Mouse (Mus musculus) MEL (cell line): Measurements from ENCODE around the gene Wdr81. TPM values are rescaled to one million over a fixed set of nuclear protein-coding genes. Genes with fewer than 3 reads are reported as not detected.

Experiments
- DNase-seq: peaks from one replicate; pipeline ENCODE4 v3.0.0; 2011; ENCODE audit warnings: low read depth, low spot score
- H3K27ac ChIP-seq: 2 replicates; pipeline ENCODE4 v1.5.1; 2012; ENCODE audit warnings: low read depth, mild to moderate bottlenecking, control low read depth, low read length, moderate library complexity; ENCODE audit not compliant: control insufficient read depth
- H3K27me3 ChIP-seq, 2 experiments: fragments of 150-350 bp in 1 of 2; sonication (generic) in 1 of 2; 2 replicates each; pipeline ENCODE4 v1.6.1; 2012; ENCODE audit warnings: low read length in 2 of 2, mild to moderate bottlenecking in 2 of 2, improper control_type of control experiment in 1 of 2, moderate library complexity in 1 of 2; ENCODE audit not compliant: insufficient read depth in 2 of 2, control insufficient read depth in 1 of 2
- H3K36me3 ChIP-seq, 2 experiments: 2 replicates each; pipeline ENCODE4 v1.6.1; 2012 to 2014; ENCODE audit warnings: low read length in 2 of 2, improper control_type of control experiment in 1 of 2, inconsistent platforms in 1 of 2, mild to moderate bottlenecking in 1 of 2; ENCODE audit not compliant: insufficient read depth in 2 of 2, control insufficient read depth in 1 of 2
- H3K4me1 ChIP-seq, 2 experiments: fragments of 150-350 bp in 1 of 2; sonication (generic) in 1 of 2; 2 replicates each; pipeline ENCODE4 v1.6.1; 2012; ENCODE audit warnings: low read length in 2 of 2, improper control_type of control experiment in 1 of 2, mild to moderate bottlenecking in 1 of 2; ENCODE audit not compliant: insufficient read depth in 2 of 2, control insufficient read depth in 1 of 2
- H3K4me3 ChIP-seq, 2 experiments: fragments of 150-350 bp in 1 of 2; sonication (generic) in 1 of 2; 2 replicates each; pipeline ENCODE4 v1.5.1; 2012; ENCODE audit warnings: low read depth in 2 of 2, low read length in 2 of 2, mild to moderate bottlenecking in 2 of 2, moderate library complexity in 2 of 2, control low read depth in 1 of 2, improper control_type of control experiment in 1 of 2; ENCODE audit not compliant: control insufficient read depth in 1 of 2, insufficient read depth in 1 of 2
- H3K79me2 ChIP-seq: 2 replicates; pipeline ENCODE4 v1.6.1; 2012; ENCODE audit warnings: mild to moderate bottlenecking, low read length, moderate library complexity; ENCODE audit not compliant: control insufficient read depth, poor library complexity, insufficient read depth
- H3K9ac ChIP-seq: 2 replicates; pipeline ENCODE4 v1.6.1; 2012; ENCODE audit warnings: low read depth, mild to moderate bottlenecking, control low read depth, low read length, moderate library complexity; ENCODE audit not compliant: control insufficient read depth, poor library complexity, severe bottlenecking
- H3K9me3 ChIP-seq: fragments of 150-350 bp; sonication (generic); replicated peaks from 2 replicates; pipeline ENCODE4 v1.6.1; 2012; ENCODE audit warnings: mild to moderate bottlenecking, low read length, improper control_type of control experiment, moderate library complexity; ENCODE audit not compliant: insufficient read depth
- BHLHE40 ChIP-seq: IDR thresholded peaks from 2 replicates; pipeline ENCODE4 v1.6.1; 2012; ENCODE audit warnings: low read depth, mild to moderate bottlenecking, inconsistent platforms, low read length, improper control_type of control experiment, borderline replicate concordance
- CHD1 ChIP-seq: IDR thresholded peaks from 2 replicates; pipeline ENCODE4 v1.6.1; 2012; ENCODE audit warnings: low read depth, mild to moderate bottlenecking, inconsistent platforms, low read length, improper control_type of control experiment
- CTCF ChIP-seq, 3 experiments: IDR thresholded peaks in 2 of 3; conservative IDR thresholded peaks in 1 of 3; 2 replicates each; pipeline ENCODE4 v1.5.1; 2011 to 2012; ENCODE audit warnings: low read length in 3 of 3, low read depth in 2 of 3, mild to moderate bottlenecking in 2 of 3, improper control_type of control experiment in 1 of 3, inconsistent platforms in 1 of 3, mixed read lengths in 1 of 3, moderate library complexity in 1 of 3; ENCODE audit not compliant: control insufficient read depth in 1 of 3, insufficient read depth in 1 of 3, poor library complexity in 1 of 3, severe bottlenecking in 1 of 3
- E2F4 ChIP-seq: IDR thresholded peaks from 2 replicates; pipeline ENCODE4 v1.6.1; 2011; ENCODE audit warnings: low read depth, low read length, improper control_type of control experiment, borderline replicate concordance
- ELF1 ChIP-seq: IDR thresholded peaks from 2 replicates; pipeline ENCODE4 v1.6.1; 2014; ENCODE audit warnings: low read depth, mild to moderate bottlenecking, inconsistent platforms, low read length, improper control_type of control experiment, moderate library complexity
- GABPA ChIP-seq: IDR thresholded peaks from 2 replicates; pipeline ENCODE4 v1.6.1; 2012; ENCODE audit warnings: low read depth, mild to moderate bottlenecking, inconsistent platforms, low read length, improper control_type of control experiment, moderate library complexity
- HCFC1 ChIP-seq: IDR thresholded peaks from 2 replicates; pipeline ENCODE4 v1.6.1; 2012; ENCODE audit warnings: low read depth, mild to moderate bottlenecking, inconsistent platforms, low read length, improper control_type of control experiment, moderate library complexity
- MAX ChIP-seq: IDR thresholded peaks from 2 replicates; pipeline ENCODE4 v1.6.1; 2011; ENCODE audit warnings: low read length, improper control_type of control experiment
- MAZ ChIP-seq: IDR thresholded peaks from 2 replicates; pipeline ENCODE4 v1.6.1; 2012; ENCODE audit warnings: low read depth, mild to moderate bottlenecking, inconsistent platforms, low read length, improper control_type of control experiment
- MXI1 ChIP-seq: IDR thresholded peaks from 2 replicates; pipeline ENCODE4 v1.6.1; 2011; ENCODE audit warnings: mild to moderate bottlenecking, low read depth, low read length, improper control_type of control experiment
- MYB ChIP-seq: IDR thresholded peaks from 2 replicates; pipeline ENCODE4 v1.6.1; 2011; ENCODE audit warnings: mild to moderate bottlenecking, low read depth, low read length, improper control_type of control experiment
- POLR2A ChIP-seq, 2 experiments: IDR thresholded peaks; 2 replicates each; pipeline ENCODE4 v1.6.1; 2011 to 2012; ENCODE audit warnings: low read length in 2 of 2, mild to moderate bottlenecking in 2 of 2, control low read depth in 1 of 2, improper control_type of control experiment in 1 of 2, low read depth in 1 of 2, moderate library complexity in 1 of 2; ENCODE audit not compliant: control insufficient read depth in 1 of 2, insufficient read depth in 1 of 2, poor library complexity in 1 of 2
- POLR2AphosphoS2 ChIP-seq: IDR thresholded peaks from 2 replicates; pipeline ENCODE4 v1.6.1; 2011; ENCODE audit warnings: low read length, improper control_type of control experiment
- RCOR1 ChIP-seq: IDR thresholded peaks from 2 replicates; pipeline ENCODE4 v1.6.1; 2012; ENCODE audit warnings: low read depth, mild to moderate bottlenecking, inconsistent platforms, low read length, improper control_type of control experiment
- SIN3A ChIP-seq: IDR thresholded peaks from 2 replicates; pipeline ENCODE4 v1.6.1; 2012; ENCODE audit warnings: low read length, improper control_type of control experiment, inconsistent platforms
- SMC3 ChIP-seq: IDR thresholded peaks from 2 replicates; pipeline ENCODE4 v1.6.1; 2011; ENCODE audit warnings: low read depth, low read length, improper control_type of control experiment
- UBTF ChIP-seq: IDR thresholded peaks from 2 replicates; pipeline ENCODE4 v1.6.1; 2012; ENCODE audit warnings: low read depth, mild to moderate bottlenecking, inconsistent platforms, low read length, improper control_type of control experiment, moderate library complexity, borderline replicate concordance; ENCODE audit not compliant: insufficient read depth
- USF1 ChIP-seq: IDR thresholded peaks from 2 replicates; pipeline ENCODE4 v1.6.1; 2014; ENCODE audit warnings: low read depth, mild to moderate bottlenecking, inconsistent platforms, low read length, improper control_type of control experiment, moderate library complexity
- USF2 ChIP-seq, 2 experiments: IDR thresholded peaks; 2 replicates each; pipeline ENCODE4 v1.6.1; 2011 to 2012; ENCODE audit warnings: improper control_type of control experiment in 2 of 2, low read length in 2 of 2, borderline replicate concordance in 1 of 2, inconsistent platforms in 1 of 2, low read depth in 1 of 2, mild to moderate bottlenecking in 1 of 2; ENCODE audit not compliant: insufficient read depth in 1 of 2
- ZC3H11A ChIP-seq: IDR thresholded peaks from 2 replicates; pipeline ENCODE4 v1.6.1; 2012; ENCODE audit warnings: low read depth, mild to moderate bottlenecking, inconsistent platforms, low read length, improper control_type of control experiment
- ZKSCAN1 ChIP-seq: IDR thresholded peaks from 2 replicates; pipeline ENCODE4 v1.6.1; 2012; ENCODE audit warnings: low read depth, mild to moderate bottlenecking, inconsistent platforms, low read length, improper control_type of control experiment, moderate library complexity
- ZMIZ1 ChIP-seq: IDR thresholded peaks from 2 replicates; pipeline ENCODE4 v1.6.1; 2012; ENCODE audit warnings: low read depth, mild to moderate bottlenecking, inconsistent platforms, low read length, improper control_type of control experiment, moderate library complexity
- ZNF384 ChIP-seq: IDR thresholded peaks from 2 replicates; pipeline ENCODE4 v1.6.1; 2012; ENCODE audit warnings: low read depth, mild to moderate bottlenecking, inconsistent platforms, low read length, improper control_type of control experiment
- polyA plus RNA-seq, 2 experiments: library from polyadenylated mRNA; stranded (reverse) in 1 of 2; unstranded in 1 of 2; fragments of >175 nt in 1 of 2; fragments of >200 nt in 1 of 2; gene quantifications; 2 replicates each; pipeline versions ENCODE4 v1.2.1 to v1.2.4; 2012; ENCODE audit warnings: low replicate concordance in 2 of 2, low read depth in 1 of 2; ENCODE audit not compliant: insufficient read length in 2 of 2, insufficient read depth in 1 of 2, missing spikeins in 1 of 2
- total RNA-seq: library from RNA; depleted of rRNA; stranded (reverse); fragments of 300-350 nt; gene quantifications from 2 replicates; pipeline ENCODE4 v1.2.3, GENCODE M21; 2012

Wdr81 gene
- total and polyA plus RNA-seq, 3 experiments, result 7.0 to 13.9 TPM; not detected in 1

GRCm38 (mm10) chr11:75452812-75453557 is 1.5 kb downstream of the Wdr81 start:
- no peak overlapping the region for H3K27ac ChIP-seq
- DNase-seq, result no peak
- H3K4me1 ChIP-seq, result peaks cover 18 to 52% of the 10 kb centered on the region in 2 experiments
- H3K9ac ChIP-seq, result no peak overlapping the region
- no peak overlapping the region for H3K4me3 ChIP-seq
- H3K79me2 ChIP-seq, result no peaks in the 10 kb centered on the region
- TF ChIP-seq E2F4 (no peak), MAZ (no peak), MAX (no peak), USF1 (no peak), POLR2A (IDR thresholded peaks at IDR 0.05; ENCODE audit: control insufficient read depth in 1 of 2, insufficient read depth in 1 of 2, low read depth in 1 of 2, low read length in 2 of 2, poor library complexity in 1 of 2) (no peak), ELF1 (no peak), HCFC1 (no peak), ZKSCAN1 (no peak), MYB (no peak), UBTF (no peak), RCOR1 (no peak), BHLHE40 (no peak), CHD1 (no peak), USF2 (IDR thresholded peaks at IDR 0.05; ENCODE audit: borderline replicate concordance in 1 of 2, insufficient read depth in 1 of 2, low read depth in 1 of 2, low read length in 2 of 2) (no peak), GABPA (no peak), POLR2AphosphoS2 (no peak), ZC3H11A (no peak), SMC3 (no peak), ZNF384 (no peak), ZMIZ1 (no peak)
- TF ChIP-seq, all 39 proteins: peak for 0
- H3K9me3 ChIP-seq, result no peaks in the 10 kb centered on the region
- no peaks in the 10 kb centered on the region for H3K27me3 ChIP-seq
- H3K36me3 ChIP-seq, result peaks cover 0 to 32% of the 10 kb centered on the region in 2 experiments; a peak in 2 of 4 replicates

GRCm38 (mm10) chr11:75452081-75452480 is 2.4 kb downstream of the Wdr81 start:
- H3K9me3 ChIP-seq, result no peaks in the 10 kb centered on the region
- no peak overlapping the region for H3K4me3 ChIP-seq
- H3K9ac ChIP-seq, result no peak overlapping the region
- H3K27ac ChIP-seq, result no peak overlapping the region
- DNase-seq, result no peak
- peaks cover 16 to 44% of the 10 kb centered on the region in 2 experiments for H3K4me1 ChIP-seq
- TF ChIP-seq MAZ, result no peak
- no peak for TF ChIP-seq MXI1
- no peak for TF ChIP-seq CTCF (IDR thresholded peaks at IDR 0.05 in 2 of 3, conservative IDR thresholded peaks at IDR 0.05 in 1 of 3; ENCODE audit: control insufficient read depth in 1 of 3, insufficient read depth in 1 of 3, low read depth in 2 of 3, low read length in 3 of 3, poor library complexity in 1 of 3, severe bottlenecking in 1 of 3)
- no peak for TF ChIP-seq CHD1
- no peak for TF ChIP-seq ZKSCAN1
- no peak for TF ChIP-seq SIN3A
- TF ChIP-seq USF1, result no peak
- TF ChIP-seq, all 39 proteins: peak for 0
- Histone ChIP-seq H3K79me2 (no peaks in the 10 kb centered on the region), H3K36me3 (peaks cover 0 to 27% of the 10 kb centered on the region in 2 experiments; a peak in 2 of 4 replicates), H3K27me3 (no peaks in the 10 kb centered on the region)
